Mouse (Mus musculus): ENCODE measurements at regions not wholly inside any gene's neighbourhood (a gene's known extent, or its start where the extent isn't known, plus 50 kb on each side); places are given as distances from the start of the nearest gene placed in this dataset.
"Not testable (repeated sequence)": the region's sequence is repeated elsewhere in the genome, so short reads cannot be mapped to it uniquely, and the experiment has no call there.

GRCm38 (mm10) chr17:13492239-13492638 lies 137.9 kb downstream of the Tcp10c start:
- DNase-seq (ENCODE audit: low spot score): not testable (repeated sequence)

DNA sequence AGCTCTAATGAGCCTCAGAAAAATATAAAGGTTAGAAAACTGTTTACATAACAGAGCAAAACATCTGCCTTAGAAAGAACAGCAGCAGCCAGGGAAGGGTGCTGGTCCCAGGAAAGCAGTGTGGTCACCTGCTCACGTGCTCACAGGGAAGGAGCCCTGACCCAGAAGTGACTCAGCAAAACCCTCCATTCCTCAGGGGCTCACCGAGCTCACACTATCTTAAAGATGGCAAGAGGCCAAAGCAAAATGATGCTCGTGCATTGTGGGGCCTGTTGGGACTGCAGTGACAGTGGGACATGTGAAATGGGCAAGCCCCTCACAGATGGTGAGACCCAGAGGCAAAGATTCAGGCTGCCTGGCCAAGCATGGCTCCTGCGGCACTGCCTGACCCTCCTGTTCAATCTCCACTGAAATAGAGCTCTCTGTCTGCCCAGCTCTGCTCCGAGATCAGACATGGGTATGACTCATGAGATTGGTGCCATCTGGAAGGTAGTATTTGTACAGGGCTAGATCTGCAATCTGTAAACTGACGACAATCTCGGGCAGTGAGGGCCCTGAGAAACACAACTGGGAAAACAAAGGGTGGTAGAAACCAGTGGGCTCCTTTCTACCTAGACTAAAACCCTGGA lies 138.4 kb downstream of the Tcp10c start:
- not testable (repeated sequence) for DNase-seq (ENCODE audit: low spot score)

DNA sequence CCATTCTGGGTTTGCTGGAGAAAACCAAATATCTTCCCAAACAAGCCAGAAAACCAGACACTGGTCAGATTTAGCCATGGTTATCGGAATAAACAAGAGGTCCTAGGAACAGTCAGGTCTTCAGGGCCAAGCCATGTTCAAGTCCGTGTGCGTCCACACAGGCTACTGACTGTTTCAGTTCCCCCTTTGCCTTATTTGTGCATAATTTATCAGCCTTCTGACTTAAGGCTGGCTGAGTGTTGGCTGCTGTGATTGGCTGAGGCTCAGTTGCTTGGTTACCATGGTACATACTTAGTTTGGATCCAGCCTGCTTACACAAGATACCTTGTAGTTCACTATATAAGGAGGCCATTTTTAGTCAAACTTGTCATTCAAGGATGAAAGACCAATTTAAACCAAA lies 139.5 kb downstream of the Tcp10c start:
- DNase-seq (ENCODE audit: low spot score): not testable (repeated sequence)

DNA sequence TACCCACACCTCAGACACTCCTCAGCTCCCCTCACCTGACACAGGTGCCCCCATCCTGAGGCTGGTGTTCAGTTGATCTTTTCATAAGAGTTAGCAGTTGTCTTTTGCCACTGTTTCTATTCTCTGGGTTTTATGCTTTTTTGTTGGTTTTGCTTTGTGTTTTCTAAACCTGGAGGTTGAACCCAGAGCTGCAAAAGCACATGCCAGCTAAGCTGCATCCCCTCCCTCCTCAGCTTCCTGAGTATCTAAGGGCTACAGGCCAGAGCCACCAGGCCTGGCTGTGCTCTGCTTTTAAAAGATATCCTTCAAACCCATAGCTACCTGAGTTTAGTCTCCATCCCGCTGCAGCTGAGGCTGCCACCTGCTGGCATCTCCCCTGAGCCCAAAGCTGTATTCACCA lies 140.1 kb downstream of the Tcp10c start:
- not testable (repeated sequence) for DNase-seq (ENCODE audit: low spot score)

GRCm38 (mm10) chr17:13504365-13504764 lies 150.0 kb downstream of the Tcp10c start:
- not testable (repeated sequence) for DNase-seq (ENCODE audit: low spot score)

DNA sequence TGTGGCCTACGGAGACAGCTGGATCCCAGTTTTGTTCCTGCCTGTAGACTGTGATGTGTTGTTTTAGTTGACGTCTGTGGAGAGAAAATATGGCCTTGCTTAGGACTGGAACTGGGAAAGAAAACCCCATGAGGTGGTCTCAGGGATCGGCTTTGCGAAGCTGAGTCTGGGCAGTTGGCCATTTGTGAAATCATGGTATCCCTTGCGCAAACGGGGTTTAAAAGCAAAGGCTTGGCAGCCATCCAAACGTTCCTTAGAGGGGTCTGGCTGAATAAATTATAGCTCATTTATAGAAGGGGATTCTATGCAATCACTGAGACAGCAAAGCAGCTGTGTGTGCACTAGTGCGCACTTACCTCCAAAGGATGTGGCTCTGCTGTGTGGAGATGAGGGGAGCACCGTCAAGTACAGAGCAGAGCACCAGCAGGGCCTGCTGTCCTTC lies 150.5 kb downstream of the Tcp10c start:
- DNase-seq (ENCODE audit: low spot score): not testable (repeated sequence)

DNA sequence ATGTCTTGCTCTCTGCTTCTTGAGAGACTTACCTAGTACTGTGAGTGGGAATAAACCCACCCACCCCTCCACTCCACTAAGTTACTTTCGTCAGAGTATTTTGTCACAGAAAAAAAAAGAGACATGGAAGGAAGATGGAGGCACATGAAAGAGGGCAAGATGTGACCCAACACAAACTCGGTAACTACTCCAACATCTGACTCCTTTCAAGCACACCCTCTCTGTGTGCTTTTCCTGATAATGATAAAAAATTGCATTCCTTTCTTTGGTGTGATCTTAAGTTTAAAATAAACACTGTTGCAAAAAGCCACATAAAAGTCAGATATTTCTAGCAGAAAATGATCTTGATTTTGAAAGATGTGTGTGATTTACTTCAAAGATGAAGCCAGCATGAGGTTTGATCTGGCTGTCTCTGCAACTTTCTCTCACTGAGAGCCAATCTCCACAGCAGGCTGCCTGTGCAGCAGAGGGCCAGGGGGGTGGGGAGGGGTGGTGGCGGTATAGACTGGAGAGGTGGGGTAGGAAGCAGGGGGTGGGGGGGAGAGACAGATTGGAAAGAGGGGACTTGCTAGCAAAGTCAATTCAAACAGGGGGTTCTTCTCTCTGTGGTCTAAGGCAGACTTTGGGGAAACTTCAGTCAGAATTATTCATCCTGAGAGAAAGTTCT lies 153.2 kb downstream of the Tcp10c start:
- not testable (repeated sequence) for DNase-seq (ENCODE audit: low spot score)

- DNase-seq (ENCODE audit: low spot score): not testable (repeated sequence)
These were observed 165.2 kb downstream of the Tcp10c start for GRCm38 (mm10) chr17:13519409-13520201.

DNA sequence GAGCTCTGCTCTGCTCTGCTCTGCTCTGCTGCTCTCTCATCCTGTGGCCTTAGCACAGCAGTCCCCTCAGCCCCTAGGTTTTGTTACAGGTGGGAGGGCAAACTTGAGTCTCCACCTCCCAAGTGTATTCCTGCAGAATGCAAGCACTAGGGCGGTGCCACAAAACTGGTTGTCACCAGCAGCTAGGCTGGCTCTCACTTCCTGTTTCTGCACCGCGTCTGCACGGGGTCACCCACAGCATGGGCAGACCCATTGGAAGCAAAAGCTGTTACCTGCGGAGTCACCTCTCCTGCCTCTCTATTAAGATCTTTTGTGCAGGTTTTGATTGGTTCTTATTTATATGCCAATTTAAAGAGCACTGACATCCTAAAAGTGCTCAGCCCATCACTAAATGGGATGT lies 178.2 kb downstream of the Tcp10c start:
- DNase-seq (ENCODE audit: low spot score): not testable (repeated sequence)

- DNase-seq (ENCODE audit: low spot score): no peak
These were observed 186.3 kb downstream of the Tcp10c start for GRCm38 (mm10) chr17:13540446-13541241.

- DNase-seq (ENCODE audit: low spot score): no peak
These were observed 186.9 kb downstream of the Tcp10c start for GRCm38 (mm10) chr17:13541249-13541648.

DNA sequence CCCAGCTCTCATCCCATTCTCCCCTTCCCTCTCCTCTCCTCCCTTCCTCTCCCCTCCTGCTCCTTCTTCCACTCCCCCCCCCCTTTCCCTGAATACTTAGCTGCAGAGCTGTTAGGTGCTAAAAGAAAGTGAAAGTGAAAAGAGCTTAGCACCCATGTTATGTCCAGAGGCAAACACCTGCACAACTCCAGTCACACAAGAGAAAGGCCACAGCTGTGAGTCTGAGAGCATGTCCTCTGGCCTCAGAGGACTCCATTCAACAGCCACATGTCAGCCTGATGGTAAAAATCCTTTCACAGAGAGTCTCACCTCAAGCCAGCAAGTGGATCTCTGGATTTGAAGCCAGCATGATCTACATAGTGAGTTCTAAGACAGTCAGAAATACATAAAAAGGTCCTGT lies 187.9 kb downstream of the Tcp10c start:
- DNase-seq (ENCODE audit: low spot score): no peak

DNA sequence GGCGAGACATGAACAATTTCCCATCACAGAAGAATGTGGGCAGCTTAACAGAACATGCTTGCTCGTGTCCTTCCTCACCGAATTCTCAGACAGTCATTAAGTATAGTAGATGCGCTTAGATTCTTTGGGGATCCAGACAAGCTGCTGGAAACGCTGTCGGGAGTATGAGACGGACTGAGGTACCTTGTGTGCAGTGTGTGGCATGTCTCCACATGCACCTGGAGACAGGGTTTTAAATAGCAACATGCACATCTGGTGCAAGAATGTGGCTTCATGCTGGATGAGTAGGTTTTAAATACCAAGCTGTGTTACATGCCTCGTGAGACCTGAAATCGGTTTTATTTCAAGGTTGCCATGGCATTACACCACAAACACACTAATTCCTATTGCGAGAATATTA lies 188.5 kb downstream of the Tcp10c start:
- DNase-seq (ENCODE audit: low spot score): no peak

DNA sequence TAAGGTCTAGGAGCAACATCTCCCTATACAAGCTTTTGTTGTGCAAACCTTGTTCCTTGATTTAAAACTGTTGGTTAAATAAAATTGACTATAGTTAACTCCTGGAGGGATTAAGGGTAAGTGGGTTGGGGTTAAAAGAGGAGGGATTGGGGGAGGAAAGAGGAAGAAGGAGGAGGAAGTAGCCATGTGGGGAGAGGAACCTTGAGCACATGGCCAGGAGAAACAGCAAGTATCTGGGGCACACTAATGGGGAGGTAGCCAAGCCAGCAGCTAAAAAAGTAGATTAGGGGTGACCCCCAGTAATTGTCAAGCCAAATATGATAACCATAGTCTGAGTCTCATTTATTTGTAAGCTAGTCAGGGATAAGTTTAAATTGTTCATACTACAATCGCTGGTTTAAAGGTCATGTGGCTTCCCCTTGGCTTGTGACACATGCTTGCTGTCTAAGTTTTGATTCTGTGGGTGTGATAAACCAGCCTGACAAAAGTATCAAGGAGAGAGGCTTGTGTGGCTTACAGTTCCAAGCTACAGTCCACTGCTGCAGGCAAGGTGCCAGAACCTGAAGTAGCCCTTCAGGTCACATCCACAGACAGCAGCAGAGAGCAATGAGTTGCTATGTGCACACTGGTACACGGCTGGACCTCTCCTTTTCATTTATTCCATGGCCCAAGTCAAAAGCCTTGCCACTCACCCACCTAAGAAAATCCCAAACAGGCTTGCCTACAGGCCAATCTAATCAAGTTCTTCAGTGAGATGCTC lies 189.8 kb downstream of the Tcp10c start:
- no peak for DNase-seq (ENCODE audit: low spot score)

GRCm38 (mm10) chr17:13546249-13546648 lies 191.9 kb downstream of the Tcp10c start:
- DNase-seq (ENCODE audit: low spot score): no peak

DNA sequence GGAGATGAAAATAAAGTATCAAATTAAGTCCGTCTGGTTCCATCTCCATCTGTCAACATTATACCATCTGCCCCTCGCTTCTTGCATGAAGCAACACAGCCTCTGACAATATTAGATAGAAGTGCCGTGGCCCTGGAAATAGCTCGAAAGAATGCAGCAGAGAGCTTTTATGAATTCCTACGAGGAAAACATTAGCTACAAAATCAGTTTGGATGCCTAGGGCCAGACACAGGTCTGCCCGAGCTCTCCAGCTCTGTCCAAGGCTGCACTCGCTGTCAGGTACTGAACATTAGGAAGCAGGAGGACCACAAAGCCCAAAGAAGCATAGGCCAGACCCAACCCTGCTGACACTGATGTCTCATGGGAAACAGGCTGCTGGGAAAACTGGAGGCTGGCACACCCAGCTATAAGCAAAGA lies 192.3 kb downstream of the Tcp10c start:
- no peak for DNase-seq (ENCODE audit: low spot score)

DNA sequence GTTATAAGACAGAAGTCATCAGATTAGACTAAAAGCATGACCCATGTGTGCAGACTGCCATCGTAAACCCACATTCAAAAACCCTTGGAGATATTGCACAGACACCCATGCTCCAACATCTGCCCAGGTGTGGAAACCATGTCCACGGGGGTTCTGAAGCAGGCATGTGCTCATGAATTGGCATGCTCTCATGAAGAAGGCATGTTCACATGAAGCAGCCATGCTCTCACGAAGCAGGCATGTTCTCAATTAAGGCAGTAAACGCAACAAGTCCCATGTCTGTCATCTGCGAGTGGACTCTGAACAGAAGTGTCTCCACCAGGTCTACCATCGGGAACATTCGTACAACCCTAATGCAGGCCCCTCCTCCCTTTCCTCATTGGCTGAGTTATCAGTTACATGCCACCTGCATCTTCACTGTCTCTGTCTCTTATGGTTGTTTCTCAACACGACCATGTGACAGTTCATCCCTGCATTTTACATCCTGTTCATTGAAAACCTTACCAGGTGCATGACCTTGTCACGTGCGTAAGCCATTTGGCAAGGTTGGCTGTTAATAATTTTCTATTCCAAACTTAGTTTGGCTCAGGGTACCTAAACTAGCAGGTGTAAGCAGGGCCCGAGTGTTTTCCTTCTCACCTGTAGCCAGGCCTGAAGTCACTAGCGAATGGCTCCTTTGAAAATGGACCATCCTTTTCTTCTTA lies 193.4 kb downstream of the Tcp10c start:
- DNase-seq (ENCODE audit: low spot score): no peak

- no peak for DNase-seq (ENCODE audit: low spot score)
These were observed 195.9 kb downstream of the Tcp10c start for GRCm38 (mm10) chr17:13549975-13550895.

- not testable (repeated sequence) for DNase-seq (ENCODE audit: low spot score)
These were observed 196.5 kb downstream of the Tcp10c start for GRCm38 (mm10) chr17:13550896-13551267.

Measured in urinary bladder, postnatal 25 days (tissue).